Comparison of ENCODE assay signal across 8 mouse cellular contexts in genomic region chr12:111743981-111744423, GRCm38 (mm10). TPM values are rescaled to one million over a fixed set of nuclear protein-coding genes. Genes with fewer than 3 reads are reported as not detected.
DNase-seq lines count a peak whose midpoint lies in the region; ATAC-seq and TF ChIP-seq lines count a peak whose summit lies in the region.

No protein-coding gene starts in this region.

- H3K9me3 ChIP-seq in hindbrain, postnatal 0 days (ENCODE audit: low read length), result no peaks in the 10 kb centered on the region
- H3K9me3 ChIP-seq in hindbrain, embryonic 11.5 days (ENCODE audit: control insufficient read depth, low read length), result no peaks in the 10 kb centered on the region

- H3K79me2 ChIP-seq in macrophage (ENCODE audit: inconsistent target), result no peaks in the 10 kb centered on the region

- no peak overlapping the region for H3K9ac ChIP-seq in hindbrain, postnatal 0 days (replicated peaks; ENCODE audit: low read length)
- no peak overlapping the region for H3K9ac ChIP-seq in hindbrain, embryonic 11.5 days (ENCODE audit: low read depth, low read length)

- ATAC-seq in hindbrain, postnatal 0 days, result peak; percentile 34; the same call in 1 of the 2 replicates
- no peak for ATAC-seq in hindbrain, embryonic 11.5 days (ENCODE audit: low FRiP score)

- WGBS in hindbrain, postnatal 0 days, result 63% methylated on average over 11 of the region's 11 CpGs
- 86% methylated on average over 11 of the region's 11 CpGs for WGBS in hindbrain, embryonic 11.5 days
- 18% methylated on average over 11 of the region's 11 CpGs for WGBS in macrophage (ENCODE audit: missing documents)

- no peak for DNase-seq in hindbrain, postnatal 0 days (ENCODE audit: low spot score)
- DNase-seq in hindbrain, embryonic 11.5 days (ENCODE audit: low spot score), result no peak
- DNase-seq in thymus, postnatal 0 days (ENCODE audit: low spot score), result peak; percentile 22
- no peak for DNase-seq in thymus, adult 18-20 months
- peak; percentile 10 to 28 for DNase-seq in thymus, postnatal 36 days
- DNase-seq in embryo, embryonic 11 days, result no peak
- DNase-seq in right cerebral cortex, postnatal 14 days, result no peak

- TF ChIP-seq CTCF in hindbrain, postnatal 0 days (IDR thresholded peaks at IDR 0.05; ENCODE audit: low read depth), result no peak

- H3K4me3 ChIP-seq in hindbrain, postnatal 0 days (ENCODE audit: low read length), result no peak overlapping the region
- H3K4me3 ChIP-seq in hindbrain, embryonic 11.5 days (ENCODE audit: low read depth, low read length), result no peak overlapping the region
- no peak overlapping the region for H3K4me3 ChIP-seq in macrophage (ENCODE audit: inconsistent target)

- H3K36me3 ChIP-seq in hindbrain, postnatal 0 days (ENCODE audit: insufficient read depth, low read length), result no peaks in the 10 kb centered on the region
- H3K36me3 ChIP-seq in hindbrain, embryonic 11.5 days (ENCODE audit: control insufficient read depth, insufficient read depth, low read length), result no peaks in the 10 kb centered on the region
- no peaks in the 10 kb centered on the region for H3K36me3 ChIP-seq in macrophage (ENCODE audit: inconsistent target)

- H3K4me2 ChIP-seq in hindbrain, postnatal 0 days (ENCODE audit: low read depth, low read length), result no peak overlapping the region
- no peak overlapping the region for H3K4me2 ChIP-seq in hindbrain, embryonic 11.5 days (replicated peaks; ENCODE audit: low read depth, low read length)

- H3K27me3 ChIP-seq in hindbrain, postnatal 0 days (ENCODE audit: insufficient read depth, low read length), result no peaks in the 10 kb centered on the region
- no peaks in the 10 kb centered on the region for H3K27me3 ChIP-seq in hindbrain, embryonic 11.5 days (ENCODE audit: control insufficient read depth, insufficient read depth, low read length)

- peak overlapping the region; percentile 36; the same call in 1 of the 2 replicates for H3K27ac ChIP-seq in hindbrain, postnatal 0 days
- H3K27ac ChIP-seq in hindbrain, embryonic 11.5 days (ENCODE audit: low read depth, low read length), result no peak overlapping the region
- peak overlapping the region; percentile 83 for H3K27ac ChIP-seq in macrophage

- no peaks in the 10 kb centered on the region for H3K4me1 ChIP-seq in hindbrain, postnatal 0 days (ENCODE audit: insufficient read depth, low read length)
- no peaks in the 10 kb centered on the region for H3K4me1 ChIP-seq in hindbrain, embryonic 11.5 days (replicated peaks; ENCODE audit: control insufficient read depth, insufficient read depth, low read length)

RNA-seq across cellular contexts. Expression of gene Klc1, which starts 14.6 kb away (rescaled TPM):
- 421 and 496 TPM in 2 replicates for total RNA-seq in hindbrain, postnatal 0 days (2014; rRNA removed)
- 583 and 600 TPM in 2 replicates for polyA plus RNA-seq in hindbrain, postnatal 0 days (2015; fragmentation: Nextera tagmentation; extraction: Ambion mirVana)
- 345 and 366 TPM in 2 replicates for polyA plus RNA-seq in hindbrain, embryonic 11.5 days (2014; fragmentation: Nextera tagmentation; extraction: Ambion mirVana)
- polyA plus RNA-seq in thymus, postnatal 0 days (2015; fragmentation: Nextera tagmentation; extraction: Ambion mirVana), result 46.9 and 52.2 TPM in 2 replicates
- total RNA-seq in macrophage (2018; cell fraction: chromatin; rRNA removed), result 100 to 1,000 TPM; 209 to 782 (median 387) TPM
- 10 to 100 TPM; 52.3 to 86.8 (median 72.7) TPM for total RNA-seq in macrophage (2018; cell fraction: cytosol; rRNA removed)
- total RNA-seq in macrophage (2018; cell fraction: nucleus; rRNA removed), result 100 to 1,000 TPM in 25 of 26 experiments, 10 to 100 TPM in 1; 84.1 to 254 (median 153) TPM
- 70.3 to 119 TPM (median 70.6 TPM) in 3 replicates for polyA plus RNA-seq in macrophage (2018)

RNA-seq across cellular contexts. Expression of gene Apopt1, which starts 30.9 kb away (rescaled TPM):
- total RNA-seq in hindbrain, postnatal 0 days (2014; rRNA removed), result 23.6 and 28.1 TPM in 2 replicates
- polyA plus RNA-seq in hindbrain, postnatal 0 days (2015; fragmentation: Nextera tagmentation; extraction: Ambion mirVana), result 60.3 and 63.9 TPM in 2 replicates
- polyA plus RNA-seq in hindbrain, embryonic 11.5 days (2014; fragmentation: Nextera tagmentation; extraction: Ambion mirVana), result 52.5 and 54.2 TPM in 2 replicates
- polyA plus RNA-seq in thymus, postnatal 0 days (2015; fragmentation: Nextera tagmentation; extraction: Ambion mirVana), result 60.1 and 66.6 TPM in 2 replicates
- 10 to 100 TPM in 19 of 26 experiments, 1 to 10 TPM in 7; 5.3 to 34.1 (median 17.7) TPM for total RNA-seq in macrophage (2018; cell fraction: chromatin; rRNA removed)
- total RNA-seq in macrophage (2018; cell fraction: cytosol; rRNA removed), result 10 to 100 TPM; 20.9 to 34.0 (median 27.7) TPM
- 10 to 100 TPM in 14 of 26 experiments, 1 to 10 TPM in 12; 4.4 to 26.4 (median 12.6) TPM for total RNA-seq in macrophage (2018; cell fraction: nucleus; rRNA removed)
- polyA plus RNA-seq in macrophage (2018), result 25.8 to 45.9 TPM (median 27.0 TPM) in 3 replicates

RNA-seq across cellular contexts. Expression of gene Bag5, which starts 30.9 kb away (rescaled TPM):
- 21.1 and 22.7 TPM in 2 replicates for total RNA-seq in hindbrain, postnatal 0 days (2014; rRNA removed)
- polyA plus RNA-seq in hindbrain, postnatal 0 days (2015; fragmentation: Nextera tagmentation; extraction: Ambion mirVana), result 60.1 and 64.3 TPM in 2 replicates
- 61.5 and 63.3 TPM in 2 replicates for polyA plus RNA-seq in hindbrain, embryonic 11.5 days (2014; fragmentation: Nextera tagmentation; extraction: Ambion mirVana)
- polyA plus RNA-seq in thymus, postnatal 0 days (2015; fragmentation: Nextera tagmentation; extraction: Ambion mirVana), result 50.7 and 54.1 TPM in 2 replicates
- 10 to 100 TPM in 5 of 26 experiments, 1 to 10 TPM in 21; 1.9 to 11.0 (median 6.1) TPM for total RNA-seq in macrophage (2018; cell fraction: chromatin; rRNA removed)
- total RNA-seq in macrophage (2018; cell fraction: cytosol; rRNA removed), result 10 to 100 TPM; 10.4 to 21.8 (median 16.3) TPM
- total RNA-seq in macrophage (2018; cell fraction: nucleus; rRNA removed), result 10 to 100 TPM in 16 of 26 experiments, 1 to 10 TPM in 10; 6.3 to 21.7 (median 11.4) TPM
- polyA plus RNA-seq in macrophage (2018), result 17.0 to 24.0 TPM (median 23.4 TPM) in 3 replicates

Comparison
In these comparisons a context has a peak if more than half of its experiments do, and no peak if none do; other contexts are left out.
1. DNase-seq: peak in thymus, postnatal 0 days (single experiment) and thymus, postnatal 36 days (2 of 2); none in hindbrain, postnatal 0 days (single experiment), hindbrain, embryonic 11.5 days (single experiment), thymus, adult 18-20 months (0 of 2), embryo, embryonic 11 days (single experiment) and right cerebral cortex, postnatal 14 days (single experiment).